Mouse (Mus musculus) ES-E14 (cell line): ENCODE data around the gene Cmpk1. TPM values are rescaled to one million over a fixed set of nuclear protein-coding genes. Genes with fewer than 3 reads are reported as not detected.

Experiments
- DNase-seq: peaks from one replicate; pipeline ENCODE4 v3.0.0-alpha.2; 2013; ENCODE audit warnings: low read depth, low spot score
- H3K27ac ChIP-seq: 2 replicates; pipeline ENCODE4 v1.5.1; 2012; ENCODE audit warnings: low read depth, mild to moderate bottlenecking, low read length, moderate library complexity, mixed read lengths; ENCODE audit not compliant: poor library complexity, insufficient read depth, severe bottlenecking
- H3K36me3 ChIP-seq: 2 replicates; pipeline ENCODE4 v1.6.1; 2012; ENCODE audit warnings: mild to moderate bottlenecking, low read length, moderate library complexity, mixed read lengths; ENCODE audit not compliant: control insufficient read depth, poor library complexity, insufficient read depth, severe bottlenecking
- H3K4me1 ChIP-seq, 2 experiments: fragments of 150-350 bp in 1 of 2; sonication (generic) in 1 of 2; 2 replicates each; pipeline ENCODE4 v1.6.1; 2012; ENCODE audit warnings: low read length in 2 of 2, mild to moderate bottlenecking in 1 of 2, mixed read lengths in 1 of 2; ENCODE audit not compliant: control insufficient read depth in 2 of 2, insufficient read depth in 2 of 2, poor library complexity in 1 of 2
- H3K4me3 ChIP-seq, 2 experiments: fragments of 150-350 bp in 1 of 2; sonication (generic) in 1 of 2; 2 replicates each; pipeline ENCODE4 v1.5.1; 2012; ENCODE audit warnings: low read length in 2 of 2, low read depth in 1 of 2, mild to moderate bottlenecking in 1 of 2, mixed read lengths in 1 of 2; ENCODE audit not compliant: insufficient read depth in 1 of 2, poor library complexity in 1 of 2, severe bottlenecking in 1 of 2
- H3K9ac ChIP-seq: 2 replicates; pipeline ENCODE4 v1.6.1; 2012; ENCODE audit warnings: low read depth, mild to moderate bottlenecking, low read length, mixed read lengths; ENCODE audit not compliant: poor library complexity, insufficient read depth, severe bottlenecking
- H3K9me3 ChIP-seq: fragments of 150-350 bp; sonication (generic); 2 replicates; pipeline ENCODE4 v1.6.1; 2012; ENCODE audit warnings: low read depth, mild to moderate bottlenecking, low read length; ENCODE audit not compliant: control insufficient read depth, insufficient read depth
- CHD2 ChIP-seq: IDR thresholded peaks from 2 replicates; pipeline ENCODE4 v1.6.1; 2014; ENCODE audit warnings: mild to moderate bottlenecking, low read depth, low read length, inconsistent platforms
- HCFC1 ChIP-seq: IDR thresholded peaks from 2 replicates; pipeline ENCODE4 v1.6.1; 2012; ENCODE audit warnings: low read length, inconsistent platforms, borderline replicate concordance; ENCODE audit not compliant: insufficient read depth
- MAFK ChIP-seq: IDR thresholded peaks from 2 replicates; pipeline ENCODE4 v1.6.1; 2014; ENCODE audit warnings: mild to moderate bottlenecking, low read depth, low read length, inconsistent platforms; ENCODE audit not compliant: insufficient read depth
- ZC3H11A ChIP-seq: IDR thresholded peaks from 2 replicates; pipeline ENCODE4 v1.6.1; 2012; ENCODE audit warnings: low read depth, mild to moderate bottlenecking, inconsistent platforms, low read length, borderline replicate concordance
- ZNF384 ChIP-seq: IDR thresholded peaks from 2 replicates; pipeline ENCODE4 v1.6.1; 2012; ENCODE audit warnings: low read depth, low read length, inconsistent platforms
- in situ Hi-C, 2 experiments: fragments of 600-800 bp; cut with MboI; formaldehyde crosslinking; loops; one replicate each; pipeline ENCODE4 v1.15.1; 2025; ENCODE audit warnings: low sequenced_read_pairs in 2 of 2, inconsistent platforms in 1 of 2; ENCODE audit not compliant: unreplicated experiment in 2 of 2
- total RNA-seq: library from RNA; depleted of rRNA; stranded (reverse); fragments of 300-350 nt; gene quantifications from 2 replicates; pipeline ENCODE4 v1.2.3, GENCODE M21; 2012

Cmpk1 gene
- total RNA-seq, 1 experiment = 24.5 TPM

GRCm38 (mm10) chr4:114947852-114948481 lies 39.1 kb downstream of the Cmpk1 start:
- Histone ChIP-seq H3K27ac (no peak overlapping the region), H3K9me3 (no peaks in the 10 kb centered on the region), H3K4me3 (no peak overlapping the region), H3K4me1 (no peaks in the 10 kb centered on the region), H3K36me3 (no peaks in the 10 kb centered on the region), H3K9ac (no peak overlapping the region)
- in situ Hi-C loops = no loop called here
- DNase-seq = no peak
- TF ChIP-seq CHD2 (no peak), ZC3H11A (no peak), MAFK (no peak), ZNF384 (no peak), HCFC1 (no peak)

- in situ Hi-C loops = no loop called here
- H3K36me3 ChIP-seq = no peaks in the 10 kb centered on the region
- no peak for TF ChIP-seq HCFC1
- TF ChIP-seq ZC3H11A = peak; percentile 70
- H3K9me3 ChIP-seq = no peaks in the 10 kb centered on the region
- peak; percentile 42 for DNase-seq
- H3K4me1 ChIP-seq = no peaks in the 10 kb centered on the region
- H3K9ac ChIP-seq = no peak overlapping the region
- H3K27ac ChIP-seq = no peak overlapping the region
- H3K4me3 ChIP-seq = no peak overlapping the region
These were observed 39.6 kb downstream of the Cmpk1 start for GRCm38 (mm10) chr4:114947395-114947794.

GRCm38 (mm10) chr4:114946416-114946815 lies 40.6 kb downstream of the Cmpk1 start:
- Histone ChIP-seq H3K27ac (no peak overlapping the region), H3K9ac (no peak overlapping the region), H3K36me3 (no peaks in the 10 kb centered on the region), H3K4me1 (no peaks in the 10 kb centered on the region), H3K4me3 (no peak overlapping the region), H3K9me3 (no peaks in the 10 kb centered on the region)
- no peak for DNase-seq
- TF ChIP-seq HCFC1 = no peak
- TF ChIP-seq ZNF384 = no peak
- no peak for TF ChIP-seq ZC3H11A
- no peak for TF ChIP-seq CHD2
- no peak for TF ChIP-seq MAFK
- in situ Hi-C loops = no loop called here

GRCm38 (mm10) chr4:114945021-114945420 lies 42.0 kb downstream of the Cmpk1 start:
- TF ChIP-seq HCFC1 (no peak), MAFK (no peak), ZNF384 (no peak), ZC3H11A (no peak)
- Histone ChIP-seq H3K9ac (no peak overlapping the region), H3K27ac (no peak overlapping the region), H3K4me3 (no peak overlapping the region), H3K4me1 (no peaks in the 10 kb centered on the region), H3K9me3 (no peaks in the 10 kb centered on the region), H3K36me3 (no peaks in the 10 kb centered on the region)
- no peak for DNase-seq
- in situ Hi-C loops = no loop called here

- Histone ChIP-seq H3K9me3 (no peaks in the 10 kb centered on the region), H3K4me3 (no peak overlapping the region), H3K4me1 (no peaks in the 10 kb centered on the region), H3K9ac (no peak overlapping the region), H3K27ac (no peak overlapping the region), H3K36me3 (no peaks in the 10 kb centered on the region)
- in situ Hi-C loops = no loop called here
- no peak for DNase-seq
- no peak for TF ChIP-seq ZNF384
- TF ChIP-seq CHD2 = no peak
- TF ChIP-seq ZC3H11A = no peak
- TF ChIP-seq MAFK = no peak
- TF ChIP-seq HCFC1 = no peak
These were observed 44.5 kb downstream of the Cmpk1 start for GRCm38 (mm10) chr4:114942583-114942982.
